Mouse (Mus musculus) telencephalon, adult 2 months (tissue): ENCODE measurements around the gene Jph4.

ENCODE experiments used
- DNase-seq: peaks from one replicate; pipeline ENCODE4 v3.0.0-alpha.2; 2011; ENCODE audit warnings: low read depth, low spot score

Jph4 gene

DNA sequence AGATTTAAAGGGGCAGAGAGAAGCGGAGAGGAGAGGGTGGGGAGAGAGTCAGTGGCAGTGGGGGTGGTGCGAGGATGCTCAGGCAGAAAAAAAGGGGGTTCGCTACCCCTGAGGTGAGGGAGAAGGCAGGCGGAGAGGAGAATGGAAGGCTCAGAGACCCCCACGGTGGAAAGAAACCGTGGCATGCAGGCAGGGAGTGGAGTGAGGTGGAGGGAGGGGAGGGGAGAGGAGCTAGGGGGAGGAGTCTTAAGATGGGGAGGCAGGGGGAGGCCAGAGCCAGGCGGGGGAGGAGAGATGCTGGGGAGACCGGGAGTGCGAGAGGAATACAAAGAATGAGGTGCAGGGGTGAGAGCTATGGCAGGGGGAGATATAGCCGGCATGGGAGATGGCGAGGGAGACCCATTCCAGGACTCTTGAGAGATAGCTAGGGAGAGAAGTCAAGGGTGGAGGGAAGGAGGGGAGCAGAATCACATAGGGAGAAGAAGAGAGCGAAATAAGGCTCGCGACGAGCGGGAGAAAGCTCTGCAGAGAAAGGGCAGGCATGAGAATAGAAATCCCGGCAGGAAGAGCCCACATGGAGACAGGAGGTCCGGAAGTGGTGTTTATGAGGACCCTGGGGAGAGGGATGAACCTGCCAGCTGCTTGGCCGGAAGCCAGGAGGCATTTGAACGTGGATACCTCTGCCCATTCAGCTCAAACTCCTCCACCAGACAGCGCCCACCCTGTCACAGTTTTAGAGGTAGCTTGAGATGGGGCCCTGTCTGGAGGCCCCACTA is at the start of gene Jph4:
Gene Jph4, minus strand, starts transcription at position 511 of the 776 bp plus-strand sequence.
- peak; percentile 86 for DNase-seq

- no peak for DNase-seq
Measured at GRCm38 (mm10) chr14:55164172-55164806, 47.6 kb upstream of the Jph4 start.

DNA sequence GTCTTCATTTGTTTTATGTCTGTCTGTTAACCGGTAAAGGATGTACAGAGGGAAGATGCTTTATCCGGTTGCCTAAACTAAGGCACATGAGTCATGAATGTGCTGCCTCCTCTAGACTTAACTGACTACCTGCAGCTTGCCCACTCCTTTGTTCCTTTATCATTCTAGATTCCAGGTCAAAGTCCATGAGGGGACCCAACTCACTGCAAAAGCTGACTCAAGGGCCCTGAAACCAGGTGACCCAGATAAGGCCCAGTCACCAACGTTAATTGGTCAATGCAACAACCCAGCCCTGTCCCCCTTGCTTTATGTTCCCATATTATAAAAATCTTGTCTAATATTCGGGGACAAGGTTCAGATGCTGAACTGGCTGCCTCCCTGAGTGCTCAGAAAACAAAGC is 45.4 kb upstream of the Jph4 start:
- DNase-seq: no peak

GRCm38 (mm10) chr14:55161098-55161634 is 44.4 kb upstream of the Jph4 start:
- no peak for DNase-seq

GRCm38 (mm10) chr14:55160251-55161071 is 43.7 kb upstream of the Jph4 start:
- no peak for DNase-seq

- DNase-seq: no peak
Measured at GRCm38 (mm10) chr14:55157322-55158065, 40.8 kb upstream of the Jph4 start.

DNA sequence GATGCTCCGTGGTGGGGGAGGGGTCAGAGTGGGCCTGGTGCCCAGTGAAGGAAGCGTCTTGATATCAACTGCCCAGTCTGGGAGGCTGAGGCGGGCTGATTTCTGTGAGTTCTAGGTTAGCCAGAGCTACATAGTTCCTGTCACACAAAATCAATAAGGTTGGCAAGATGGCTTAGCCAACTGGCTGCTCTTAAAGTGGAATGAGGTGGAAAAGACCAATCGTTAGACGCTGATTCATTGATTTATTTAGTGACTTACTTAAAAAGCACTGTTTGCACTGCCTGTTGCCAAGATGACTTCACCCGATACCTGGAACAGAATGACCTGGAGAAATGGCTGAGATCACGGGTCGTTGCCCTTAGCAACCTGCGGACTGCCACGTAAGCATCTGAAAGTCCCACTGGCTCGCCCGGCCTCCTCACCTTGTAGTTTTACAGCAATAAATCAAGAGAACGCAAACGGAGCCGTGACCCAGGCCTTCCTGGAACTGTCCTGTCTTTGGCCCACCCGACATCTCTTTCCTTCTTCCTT is 36.3 kb upstream of the Jph4 start:
- DNase-seq: no peak

DNA sequence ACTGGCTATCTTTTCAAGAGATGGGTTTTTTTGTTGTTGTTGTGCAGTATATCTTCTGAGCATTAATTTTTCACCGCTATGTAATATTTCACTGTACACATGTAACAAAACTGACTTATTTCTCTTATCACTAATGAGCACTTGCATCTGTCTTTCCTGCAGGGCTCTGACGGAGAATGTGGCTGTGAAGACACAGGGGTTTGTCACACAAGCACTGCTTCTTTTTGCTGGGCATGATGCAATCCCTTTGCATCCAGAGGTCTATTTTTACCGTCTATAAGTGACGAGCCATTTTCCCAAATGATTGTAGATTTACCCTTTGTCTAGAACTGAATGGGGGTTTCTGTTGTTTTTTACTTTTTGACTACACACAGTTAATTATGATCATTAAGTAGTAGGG is 35.4 kb upstream of the Jph4 start:
- DNase-seq: no peak

- no peak for DNase-seq
Measured at GRCm38 (mm10) chr14:55150985-55151384, 34.2 kb upstream of the Jph4 start.

DNA sequence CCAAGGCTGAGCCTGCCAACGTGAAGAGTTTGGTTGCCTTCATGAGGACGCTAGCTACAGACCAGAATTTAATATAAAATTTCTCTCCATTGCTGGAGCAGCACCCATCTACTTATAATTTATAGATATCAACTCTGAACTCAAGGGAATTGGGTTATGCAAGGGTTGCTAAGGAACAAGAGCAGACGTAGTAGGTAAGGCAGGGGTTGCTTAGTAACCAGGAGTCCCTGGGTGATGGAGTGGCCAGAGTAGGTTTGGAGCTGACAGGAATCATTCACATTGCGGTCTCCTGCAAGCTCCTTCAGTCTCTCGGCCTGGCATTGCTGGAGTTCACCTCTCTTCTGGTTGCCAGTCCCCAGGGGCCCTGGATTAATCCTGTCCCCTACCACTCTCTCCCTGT is 32.3 kb upstream of the Jph4 start:
- peak; percentile 21 for DNase-seq

GRCm38 (mm10) chr14:55148363-55148915 is 31.7 kb upstream of the Jph4 start:
- DNase-seq: no peak

DNA sequence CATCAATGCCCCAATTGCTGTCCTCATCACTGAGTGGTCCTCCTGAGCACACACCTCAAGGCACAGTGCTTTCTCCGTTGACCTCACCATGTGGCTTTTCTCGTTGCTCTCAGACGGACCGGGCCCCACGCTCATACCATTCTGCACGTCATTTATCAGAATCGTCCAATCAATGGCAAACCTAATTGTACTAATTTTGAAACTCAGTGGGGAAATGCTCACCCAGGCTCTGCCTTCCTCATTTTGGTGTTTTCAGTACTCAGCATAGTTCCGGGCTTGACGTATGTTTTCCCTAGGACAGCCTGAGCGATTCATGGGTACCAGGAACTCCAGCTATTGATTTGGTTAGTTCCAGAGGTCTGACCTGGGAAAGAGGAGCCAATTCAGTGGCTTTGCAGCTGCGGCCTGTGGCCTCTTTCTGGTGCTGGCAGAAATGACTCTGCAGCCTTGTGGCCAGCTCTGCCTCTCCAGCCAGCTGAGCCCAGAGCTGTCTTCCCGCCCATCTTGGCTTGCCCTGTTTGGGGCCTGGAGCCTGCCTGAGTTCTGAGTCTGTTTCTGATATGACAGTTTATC is 30.2 kb upstream of the Jph4 start:
- DNase-seq: no peak

- no peak for DNase-seq
Measured at GRCm38 (mm10) chr14:55146324-55146723, 29.6 kb upstream of the Jph4 start.

DNA sequence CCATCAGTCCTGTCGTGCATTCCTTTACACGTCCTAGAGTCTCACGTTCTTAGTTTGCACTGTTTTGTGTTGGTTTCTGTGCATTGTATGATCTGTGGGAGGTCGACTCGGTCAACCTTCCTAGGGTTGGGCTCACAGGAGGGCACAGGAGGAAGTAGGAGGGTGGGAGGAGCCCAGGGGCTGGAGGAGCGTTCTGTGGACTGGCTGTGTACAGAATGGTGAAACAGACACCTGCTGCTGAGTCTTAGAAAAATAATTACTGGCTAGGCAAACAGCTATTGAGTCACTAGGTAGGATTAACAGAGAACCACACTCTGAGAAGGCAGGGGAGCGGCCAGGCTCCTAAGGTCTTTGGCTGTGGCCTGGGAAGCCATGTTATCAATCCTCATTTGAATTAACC is 22.6 kb upstream of the Jph4 start:
- no peak for DNase-seq

DNA sequence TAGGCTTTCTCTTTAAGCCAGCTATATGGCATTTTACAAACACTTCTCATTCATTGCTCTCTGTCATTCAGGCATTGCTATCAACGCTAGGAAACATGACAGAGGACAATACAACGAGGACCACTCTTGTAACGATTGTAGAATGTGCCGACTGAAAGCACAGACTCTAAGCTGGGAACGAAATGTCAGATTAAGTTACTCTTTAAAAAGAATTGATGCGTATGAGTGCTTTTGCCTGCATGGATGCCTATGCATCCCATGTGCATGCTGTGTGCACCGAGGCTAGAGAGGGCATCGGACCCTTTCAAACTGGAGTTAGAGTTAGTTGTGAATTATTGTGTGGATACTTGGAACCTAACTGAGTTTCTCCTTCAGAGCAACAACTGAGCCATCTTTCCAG is 18.9 kb upstream of the Jph4 start:
- DNase-seq: no peak

- no peak for DNase-seq
Measured at GRCm38 (mm10) chr14:55126521-55126920, 9.8 kb upstream of the Jph4 start.

GRCm38 (mm10) chr14:55125711-55126110 is 9.0 kb upstream of the Jph4 start:
- no peak for DNase-seq

DNA sequence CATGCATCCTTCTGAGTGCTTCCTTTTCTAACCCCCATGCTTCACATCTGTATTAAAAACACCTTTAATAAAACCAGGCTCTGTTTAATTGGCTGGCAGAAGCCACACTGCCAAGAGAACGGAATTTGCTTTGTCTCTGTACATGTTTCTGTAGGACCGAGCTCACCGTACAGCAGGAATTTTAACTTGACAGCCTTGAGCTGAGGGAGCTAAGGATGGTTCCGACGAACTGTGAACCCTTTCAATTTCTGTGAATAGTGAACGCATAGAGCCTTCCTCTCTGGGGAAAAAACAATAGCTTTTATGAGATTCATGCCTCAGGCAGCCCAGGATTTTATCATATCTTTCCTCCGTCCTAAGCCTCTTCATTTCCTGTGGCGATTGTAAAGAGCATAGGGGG is 5.6 kb upstream of the Jph4 start:
- DNase-seq: no peak

GRCm38 (mm10) chr14:55121947-55122346 is 5.2 kb upstream of the Jph4 start:
- DNase-seq: no peak

DNA sequence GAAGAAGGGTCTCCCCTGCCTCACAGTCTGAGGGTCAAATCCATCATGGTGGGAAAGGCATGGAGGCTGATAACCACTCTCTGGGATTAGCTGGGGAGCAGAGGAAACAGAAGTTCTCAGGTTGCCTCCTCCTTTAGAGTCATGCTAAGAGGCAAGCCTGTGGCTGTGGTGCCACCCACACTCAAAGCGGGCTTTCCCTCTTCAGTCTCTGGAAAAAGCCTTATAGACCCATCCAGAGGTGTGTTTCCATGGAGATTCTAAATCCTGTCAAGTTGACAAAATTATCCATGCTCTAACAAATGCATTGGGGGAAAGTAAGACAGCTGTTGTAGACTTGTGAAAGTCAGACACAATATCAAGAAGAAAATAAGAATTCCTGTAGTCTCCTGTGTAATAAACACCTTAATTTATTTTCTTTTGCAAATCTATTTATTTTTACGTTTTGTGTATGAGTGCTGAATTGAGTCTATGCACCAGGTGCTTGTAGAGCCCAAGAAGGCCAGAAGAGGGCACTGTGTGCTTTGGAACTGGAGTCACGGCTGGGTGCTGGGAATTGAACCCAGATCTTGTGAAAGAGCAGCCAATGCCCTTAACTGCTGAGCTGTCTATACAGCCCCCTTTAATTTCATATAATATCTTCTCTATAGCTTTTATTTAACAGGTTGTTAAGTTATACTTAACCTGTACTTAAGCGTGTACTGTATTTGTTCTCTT is 2.8 kb upstream of the Jph4 start:
- DNase-seq: no peak
